Mouse (Mus musculus) neural tube, embryonic 13.5 days (tissue): ENCODE results near the gene Shroom1. TPM values are rescaled to one million over a fixed set of nuclear protein-coding genes. Genes with fewer than 3 reads are reported as not detected.
A peak's percentile ranks its signal among the peaks of the same experiment; 100 is the strongest.

ENCODE experiments used
- ATAC-seq: fragments of 200-750 bp; cut with Nextera tagmentation; 2 replicates; pipeline ENCODE4 v1.8.0; 2017; ENCODE audit warnings: low read depth, mild to moderate bottlenecking, moderate TSS enrichment, moderate library complexity
- H3K27ac ChIP-seq: fragments of 300-500 bp; sonication (generic); replicated peaks from 2 replicates; pipeline ENCODE4 v1.5.1; 2015; ENCODE audit warnings: moderate library complexity, mild to moderate bottlenecking, inconsistent platforms
- H3K27me3 ChIP-seq: fragments of 300-500 bp; sonication (generic); 2 replicates; pipeline ENCODE4 v1.6.1; 2015; ENCODE audit warnings: mild to moderate bottlenecking, inconsistent platforms
- H3K36me3 ChIP-seq: fragments of 300-500 bp; sonication (generic); 2 replicates; pipeline ENCODE4 v1.6.1; 2015; ENCODE audit warnings: mild to moderate bottlenecking, inconsistent platforms
- H3K4me1 ChIP-seq: fragments of 300-500 bp; sonication (generic); replicated peaks from 2 replicates; pipeline ENCODE4 v1.6.1; 2015; ENCODE audit warnings: inconsistent platforms
- H3K4me2 ChIP-seq: fragments of 300-500 bp; sonication (generic); 2 replicates; pipeline ENCODE4 v1.6.1; 2015; ENCODE audit warnings: inconsistent platforms, mild to moderate bottlenecking, moderate library complexity
- H3K4me3 ChIP-seq: fragments of 300-500 bp; sonication (generic); 2 replicates; pipeline ENCODE4 v1.5.1; 2015; ENCODE audit warnings: mild to moderate bottlenecking, inconsistent platforms
- H3K9ac ChIP-seq: fragments of 300-500 bp; sonication (generic); 2 replicates; pipeline ENCODE4 v1.6.1; 2015; ENCODE audit warnings: moderate library complexity, mild to moderate bottlenecking, inconsistent platforms
- H3K9me3 ChIP-seq: fragments of 300-500 bp; sonication (generic); 2 replicates; pipeline ENCODE4 v1.6.1; 2016; ENCODE audit warnings: inconsistent platforms
- WGBS: fragments of 180-500 bp; shearing (Covaris S2); methylation state at CpG from one replicate; pipeline ENCODE4 v1.1.7; 2015; 5-methylcytosine and 5-hydroxymethylcytosine counted together
- polyA plus RNA-seq: library from polyadenylated mRNA; unstranded; fragments of >200 nt; fragmentation: Nextera tagmentation; extraction: Ambion mirVana; gene quantifications from 2 replicates; pipeline ENCODE4 v1.2.1, GENCODE M21; 2015

The Shroom1 gene
- polyA plus RNA-seq, 1 experiment from 2014 or later = 1.9 TPM

- Histone ChIP-seq H3K27ac (no peak overlapping the region), H3K27me3 (peaks cover 12% of the 10 kb centered on the region), H3K9me3 (no peaks in the 10 kb centered on the region), H3K4me3 (no peak overlapping the region), H3K4me2 (no peak overlapping the region), H3K4me1 (no peaks in the 10 kb centered on the region), H3K36me3 (no peaks in the 10 kb centered on the region), H3K9ac (no peak overlapping the region)
- ATAC-seq = no peak
- WGBS = 66% methylated on average over 15 of the region's 15 CpGs
Observed at GRCm38 (mm10) chr11:53450070-53450705, 6.8 kb upstream of the Shroom1 start.

- no peak for ATAC-seq
- Histone ChIP-seq H3K4me3 (no peak overlapping the region), H3K4me2 (no peak overlapping the region), H3K27me3 (peaks cover 24% of the 10 kb centered on the region), H3K27ac (no peak overlapping the region), H3K9me3 (no peaks in the 10 kb centered on the region), H3K9ac (no peak overlapping the region), H3K36me3 (no peaks in the 10 kb centered on the region), H3K4me1 (no peaks in the 10 kb centered on the region)
- WGBS = 75% methylated on average over 2 of the region's 2 CpGs
Observed at GRCm38 (mm10) chr11:53451361-53451760, 5.6 kb upstream of the Shroom1 start.

DNA sequence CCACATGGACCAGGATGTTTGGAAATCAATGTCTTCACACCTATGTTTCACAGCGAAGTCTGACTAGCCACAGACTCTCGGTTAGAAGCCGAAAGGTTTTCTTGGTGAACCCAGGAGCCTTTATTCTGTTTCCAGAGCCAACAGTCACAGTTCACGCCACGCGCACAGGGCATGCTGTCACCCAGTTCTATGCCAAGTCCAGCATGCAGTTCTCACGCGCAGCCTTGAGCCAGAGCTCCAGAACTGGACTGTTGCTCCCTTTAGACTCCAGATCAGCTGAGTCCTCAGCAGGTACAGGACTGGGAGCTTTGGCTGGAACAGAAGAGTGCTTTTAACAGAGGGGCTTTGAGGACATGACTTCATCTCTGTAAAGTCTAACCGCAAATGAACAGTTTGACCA lies 4.6 kb upstream of the Shroom1 start:
- Histone ChIP-seq H3K4me1 (peaks cover 9% of the 10 kb centered on the region), H3K27ac (no peak overlapping the region), H3K4me2 (no peak overlapping the region), H3K27me3 (peaks cover 34% of the 10 kb centered on the region), H3K4me3 (no peak overlapping the region), H3K9ac (no peak overlapping the region), H3K9me3 (no peaks in the 10 kb centered on the region), H3K36me3 (no peaks in the 10 kb centered on the region)
- ATAC-seq = no peak
- WGBS = 95% methylated on average over 9 of the region's 9 CpGs

DNA sequence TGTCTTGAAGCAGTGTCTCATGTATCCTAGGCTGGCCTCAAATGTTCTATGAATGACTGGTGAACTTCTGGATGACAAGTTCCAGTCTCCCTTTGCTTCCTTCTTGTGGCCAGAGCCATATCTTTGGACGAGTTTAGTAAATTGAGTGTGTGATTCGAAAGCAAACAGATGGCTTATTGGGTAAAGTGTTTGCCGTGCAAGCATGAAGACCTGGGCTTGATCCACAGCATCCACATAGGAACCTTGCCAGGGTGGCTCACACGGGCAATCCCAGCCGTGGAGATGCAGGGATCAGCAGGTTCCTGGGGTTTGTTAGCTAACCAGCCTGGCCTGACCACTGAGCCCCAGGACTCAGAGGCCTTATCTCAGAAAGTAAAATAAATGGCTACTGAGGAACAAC lies 4.0 kb upstream of the Shroom1 start:
- H3K27ac ChIP-seq = no peak overlapping the region
- H3K4me3 ChIP-seq = no peak overlapping the region
- H3K27me3 ChIP-seq = peaks cover 41% of the 10 kb centered on the region
- H3K9me3 ChIP-seq = no peaks in the 10 kb centered on the region
- no peaks in the 10 kb centered on the region for H3K36me3 ChIP-seq
- ATAC-seq = no peak
- H3K9ac ChIP-seq = no peak overlapping the region
- 87% methylated on average over 5 of the region's 5 CpGs for WGBS
- H3K4me1 ChIP-seq = peaks cover 10% of the 10 kb centered on the region
- H3K4me2 ChIP-seq = no peak overlapping the region

DNA sequence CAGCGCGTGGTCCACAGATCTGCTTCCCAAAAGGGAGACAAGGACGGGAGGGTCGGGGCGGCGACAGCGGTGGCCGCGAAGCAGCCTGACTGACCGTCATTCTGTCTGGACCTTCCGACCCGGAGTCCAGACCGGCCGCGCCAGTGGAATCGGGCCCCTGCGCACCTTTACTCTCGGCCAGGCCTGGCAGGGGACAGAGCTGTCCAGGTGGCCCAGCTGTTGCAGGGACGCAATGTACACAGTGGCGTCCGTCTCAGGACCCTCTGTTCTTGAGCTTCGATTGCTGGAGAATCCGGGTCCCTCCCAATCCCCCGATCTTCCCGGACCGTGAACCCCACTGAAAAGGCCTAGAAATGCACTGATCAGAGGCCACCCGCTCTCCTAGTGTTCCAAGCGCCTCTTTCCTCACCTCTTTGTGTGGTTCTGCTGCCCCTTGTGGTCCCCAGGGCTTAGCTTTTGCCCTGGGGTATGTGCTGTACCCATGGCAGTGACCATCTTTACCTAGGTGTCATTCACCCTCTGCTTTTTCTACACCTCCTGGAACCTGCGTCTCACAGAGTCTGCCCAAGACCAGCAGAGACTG lies 458 bp downstream of the Shroom1 start:
- H3K36me3 ChIP-seq = no peaks in the 10 kb centered on the region
- H3K4me2 ChIP-seq = peak overlapping the region; percentile 65
- ATAC-seq = 0 out of 2 replicates have a peak, but pooled peaks have one; percentile 13
- H3K9me3 ChIP-seq = no peaks in the 10 kb centered on the region
- 5% methylated on average over 29 of the region's 29 CpGs for WGBS
- H3K4me3 ChIP-seq = peak overlapping the region; percentile 37
- H3K27ac ChIP-seq = no peak overlapping the region
- H3K27me3 ChIP-seq = peaks cover 83% of the 10 kb centered on the region
- peaks cover 10% of the 10 kb centered on the region for H3K4me1 ChIP-seq
- H3K9ac ChIP-seq = peak overlapping the region; percentile 68

GRCm38 (mm10) chr11:53458996-53459395 lies 2.0 kb downstream of the Shroom1 start:
- WGBS = 66% methylated on average over 3 of the region's 3 CpGs
- H3K9ac ChIP-seq = no peak overlapping the region
- H3K9me3 ChIP-seq = no peaks in the 10 kb centered on the region
- H3K27ac ChIP-seq = no peak overlapping the region
- no peak for ATAC-seq
- H3K4me3 ChIP-seq = no peak overlapping the region
- H3K36me3 ChIP-seq = no peaks in the 10 kb centered on the region
- no peak overlapping the region for H3K4me2 ChIP-seq
- peaks cover 20% of the 10 kb centered on the region for H3K4me1 ChIP-seq
- H3K27me3 ChIP-seq = peaks cover 96% of the 10 kb centered on the region

GRCm38 (mm10) chr11:53460192-53460591 lies 3.2 kb downstream of the Shroom1 start:
- H3K27ac ChIP-seq = no peak overlapping the region
- peaks cover 100% of the 10 kb centered on the region for H3K27me3 ChIP-seq
- no peak for ATAC-seq
- H3K4me1 ChIP-seq = peaks cover 22% of the 10 kb centered on the region
- H3K4me3 ChIP-seq = no peak overlapping the region
- no peak overlapping the region for H3K9ac ChIP-seq
- no peak overlapping the region for H3K4me2 ChIP-seq
- H3K36me3 ChIP-seq = no peaks in the 10 kb centered on the region
- H3K9me3 ChIP-seq = 0 out of 2 replicates have a peak, but pooled peaks cover 4% of the 10 kb centered on the region
- 85% methylated on average over 3 of the region's 3 CpGs for WGBS

DNA sequence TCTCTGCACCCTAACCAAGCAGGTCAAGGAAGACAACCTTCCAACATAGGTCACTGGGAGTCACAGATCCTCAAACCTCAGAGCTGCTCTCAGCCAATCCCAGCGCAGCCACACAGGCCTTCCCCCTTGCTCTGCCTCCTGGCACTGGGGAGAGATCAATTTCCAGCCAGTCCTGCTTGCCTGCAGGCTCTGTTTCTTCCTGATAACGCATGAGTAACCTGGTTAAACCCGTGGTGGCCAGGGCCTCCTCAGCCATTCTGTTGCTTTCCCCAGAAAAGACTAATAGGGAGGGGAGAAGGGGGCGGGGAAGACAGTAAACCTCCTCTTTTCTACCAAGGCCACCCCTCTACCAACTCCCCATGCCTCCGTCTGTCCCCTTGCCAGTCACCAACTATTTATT lies 4.7 kb downstream of the Shroom1 start:
- Histone ChIP-seq H3K4me3 (no peak overlapping the region), H3K9me3 (0 out of 2 replicates have a peak, but pooled peaks cover 4% of the 10 kb centered on the region), H3K36me3 (no peaks in the 10 kb centered on the region), H3K4me1 (peaks cover 24% of the 10 kb centered on the region), H3K27ac (no peak overlapping the region), H3K27me3 (peaks cover 99% of the 10 kb centered on the region), H3K9ac (no peak overlapping the region), H3K4me2 (no peak overlapping the region)
- WGBS = 24% methylated on average over 5 of the region's 5 CpGs
- no peak for ATAC-seq

- H3K4me3 ChIP-seq = peak overlapping the region; percentile 43
- 8% methylated on average over 55 of the region's 55 CpGs for WGBS
- 0 out of 2 replicates have a peak, but pooled peaks cover 4% of the 10 kb centered on the region for H3K9me3 ChIP-seq
- ATAC-seq = peak; percentile 6; the same call in 1 of the 2 replicates
- H3K4me1 ChIP-seq = peaks cover 16% of the 10 kb centered on the region
- peaks cover 96% of the 10 kb centered on the region for H3K27me3 ChIP-seq
- H3K9ac ChIP-seq = peak overlapping the region; percentile 55
- H3K27ac ChIP-seq = no peak overlapping the region
- H3K4me2 ChIP-seq = peak overlapping the region; percentile 80
- H3K36me3 ChIP-seq = no peaks in the 10 kb centered on the region
Observed at GRCm38 (mm10) chr11:53463551-53464424, 6.8 kb downstream of the Shroom1 start.

GRCm38 (mm10) chr11:53466231-53466971 lies 9.4 kb downstream of the Shroom1 start:
- H3K36me3 ChIP-seq = no peaks in the 10 kb centered on the region
- 0 out of 2 replicates have a peak, but pooled peaks cover 4% of the 10 kb centered on the region for H3K9me3 ChIP-seq
- H3K9ac ChIP-seq = peak overlapping the region; percentile 55
- H3K4me3 ChIP-seq = peak overlapping the region; percentile 30
- peak; percentile 34 for ATAC-seq
- H3K4me2 ChIP-seq = peak overlapping the region; percentile 56
- H3K27ac ChIP-seq = no peak overlapping the region
- peaks cover 38% of the 10 kb centered on the region for H3K4me1 ChIP-seq
- peaks cover 87% of the 10 kb centered on the region for H3K27me3 ChIP-seq
- 6% methylated on average over 40 of the region's 40 CpGs for WGBS

GRCm38 (mm10) chr11:53469294-53469967 lies 12.4 kb downstream of the Shroom1 start:
- Histone ChIP-seq H3K9ac (no peak overlapping the region), H3K4me1 (peaks cover 30% of the 10 kb centered on the region), H3K27me3 (peaks cover 79% of the 10 kb centered on the region), H3K4me3 (peak overlapping the region; percentile 19; the same call in 1 of the 2 replicates), H3K36me3 (no peaks in the 10 kb centered on the region), H3K27ac (no peak overlapping the region), H3K9me3 (0 out of 2 replicates have a peak, but pooled peaks cover 3% of the 10 kb centered on the region), H3K4me2 (peak overlapping the region; percentile 55)
- WGBS = 33% methylated on average over 16 of the region's 16 CpGs
- ATAC-seq = no peak
